Mouse (Mus musculus) hindbrain, embryonic 14.5 days (tissue): ENCODE measurements around the gene Mtmr14. TPM values are rescaled to one million over a fixed set of nuclear protein-coding genes. Genes with fewer than 3 reads are reported as not detected.

Experiments
- ATAC-seq: fragments of 200-750 bp; cut with Nextera tagmentation; 2 replicates; pipeline ENCODE4 v1.8.0; 2017; ENCODE audit warnings: moderate number of reproducible peaks, mild to moderate bottlenecking, moderate TSS enrichment, moderate library complexity; ENCODE audit not compliant: low FRiP score
- DNase-seq: peaks from one replicate; pipeline ENCODE4 v3.0.0-alpha.2; 2015; ENCODE audit warnings: low spot score
- H3K27ac ChIP-seq: fragments of 300-500 bp; sonication (generic); 2 replicates; pipeline ENCODE4 v1.5.1; 2014; ENCODE audit warnings: mild to moderate bottlenecking, moderate library complexity
- H3K27me3 ChIP-seq: fragments of 300-500 bp; sonication (generic); 2 replicates; pipeline ENCODE4 v1.6.1; 2014; ENCODE audit warnings: mild to moderate bottlenecking, low read length, mixed read lengths; ENCODE audit not compliant: control insufficient read depth, insufficient read depth
- H3K36me3 ChIP-seq: fragments of 300-500 bp; sonication (generic); replicated peaks from 2 replicates; pipeline ENCODE4 v1.6.1; 2014; ENCODE audit not compliant: control insufficient read depth, insufficient read depth
- H3K4me1 ChIP-seq: fragments of 300-500 bp; sonication (generic); replicated peaks from 2 replicates; pipeline ENCODE4 v1.6.1; 2014; ENCODE audit warnings: antibody characterized with exemption, low read length, mixed read lengths; ENCODE audit not compliant: control insufficient read depth, insufficient read depth
- H3K4me2 ChIP-seq: fragments of 300-500 bp; sonication (generic); replicated peaks from 2 replicates; pipeline ENCODE4 v1.6.1; 2014; ENCODE audit warnings: mild to moderate bottlenecking, moderate library complexity
- H3K4me3 ChIP-seq: fragments of 300-500 bp; sonication (generic); replicated peaks from 2 replicates; pipeline ENCODE4 v1.5.1; 2014; ENCODE audit warnings: mild to moderate bottlenecking, low read length
- H3K9ac ChIP-seq: fragments of 300-500 bp; sonication (generic); 2 replicates; pipeline ENCODE4 v1.6.1; 2014
- H3K9me3 ChIP-seq: fragments of 300-500 bp; sonication (generic); 2 replicates; pipeline ENCODE4 v1.6.1; 2016; ENCODE audit warnings: low read length; ENCODE audit not compliant: control insufficient read depth
- WGBS: fragments of 180-500 bp; shearing (Covaris S2); extraction: QIAGEN DNeasy Blood & Tissue Kit; methylation state at CpG from one replicate; pipeline ENCODE4 v1.1.7; 2014; 5-methylcytosine and 5-hydroxymethylcytosine counted together
- polyA plus RNA-seq: library from polyadenylated mRNA; unstranded; fragments of >200 nt; fragmentation: Nextera tagmentation; extraction: Ambion mirVana; gene quantifications from 2 replicates; pipeline ENCODE4 v1.2.1, GENCODE M21; 2014

Mtmr14 gene
- 36.3 and 36.7 TPM in 2 replicates for polyA plus RNA-seq

DNA sequence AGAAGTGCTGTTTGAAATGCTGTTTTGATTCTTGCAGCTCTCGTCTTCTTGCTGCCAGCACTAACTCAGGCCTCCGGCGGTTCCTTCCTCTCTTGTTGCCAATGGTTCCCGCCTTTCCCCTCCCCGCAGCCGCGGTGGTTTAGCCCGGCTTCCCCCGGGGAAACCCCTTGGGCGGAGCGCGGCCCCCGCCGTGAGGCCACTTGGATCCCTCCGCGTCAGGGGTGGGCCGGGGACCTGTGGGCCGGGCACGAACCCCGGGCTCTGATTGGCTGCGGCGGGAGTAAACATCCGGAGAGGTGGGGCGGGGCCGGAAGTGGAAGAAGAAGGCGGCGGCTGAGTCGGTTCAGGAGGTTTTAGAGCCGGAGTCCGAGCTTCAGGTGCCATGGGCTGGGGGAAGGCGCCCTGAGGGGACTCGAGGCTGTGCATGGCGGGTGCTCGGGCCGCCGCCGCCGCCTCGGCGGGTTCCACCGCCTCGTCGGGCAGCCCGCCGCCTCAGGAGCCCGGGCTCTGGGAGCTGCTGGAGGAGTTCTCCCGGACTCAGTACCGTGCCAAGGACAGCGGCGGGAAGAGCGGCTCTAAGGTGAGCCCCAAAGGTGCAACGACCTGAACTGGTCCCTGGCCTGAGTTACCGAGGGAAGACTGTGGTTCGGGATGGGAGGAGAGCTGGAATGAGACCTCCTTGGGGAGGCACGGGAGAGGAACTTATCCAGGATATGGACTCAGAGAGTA is at the start of gene Mtmr14:
Gene Mtmr14 (plus strand): TSS at position 302 of the 729 bp plus-strand sequence.
- Histone ChIP-seq H3K9me3 (no peaks in the 10 kb centered on the region), H3K27ac (peak within 1 kb of the TSS; percentile 66), H3K4me3 (peak within 1 kb of the TSS; percentile 93), H3K36me3 (peaks cover 10% of the 10 kb centered on the region), H3K4me1 (peaks cover 13% of the 10 kb centered on the region), H3K27me3 (no peaks in the 10 kb centered on the region), H3K9ac (peak within 1 kb of the TSS; percentile 82), H3K4me2 (peak within 1 kb of the TSS; percentile 71)
- DNase-seq, result peak; percentile 98
- peak; percentile 99 for ATAC-seq
- WGBS, result under 1% methylated on average over 42 of the region's 55 CpGs

DNA sequence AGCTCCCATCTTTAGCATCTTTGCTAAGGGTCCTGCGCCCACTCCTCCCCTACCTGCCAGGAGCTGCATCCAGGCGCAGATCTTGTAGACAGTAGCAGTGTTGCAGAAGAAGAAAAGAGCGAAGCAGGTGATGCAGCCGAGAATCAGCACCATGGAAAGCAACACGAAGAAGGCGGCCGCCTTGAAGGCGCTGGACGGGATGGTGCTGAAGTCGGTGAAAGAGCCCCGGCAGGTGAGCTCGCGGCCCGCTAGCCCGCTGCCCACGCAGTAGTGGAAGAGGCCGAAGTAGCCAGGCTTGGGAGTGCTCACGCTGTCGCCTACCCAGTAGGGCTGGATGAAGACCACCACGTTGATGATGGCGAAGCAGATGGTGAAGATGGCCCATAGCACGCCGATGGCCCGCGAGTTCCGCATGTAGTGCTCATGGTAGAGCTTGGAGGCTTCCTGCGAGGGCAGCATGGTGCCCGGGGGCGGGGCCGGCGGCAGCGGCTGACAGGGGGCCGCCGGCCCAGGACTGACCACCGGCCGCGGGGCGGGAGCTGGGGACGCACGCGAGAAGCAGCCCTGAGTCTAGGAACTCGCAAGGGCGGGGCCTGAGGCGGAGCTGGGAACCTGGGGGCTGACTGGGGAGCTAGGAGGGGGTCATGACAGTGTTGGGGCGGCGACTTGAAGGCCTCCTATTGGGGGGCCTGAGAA is 43.7 kb upstream of the Mtmr14 start:
- H3K36me3 ChIP-seq, result peaks cover 12% of the 10 kb centered on the region
- H3K27me3 ChIP-seq, result no peaks in the 10 kb centered on the region
- ATAC-seq (peak; percentile 64), DNase-seq (peak; percentile 37)
- H3K9ac ChIP-seq, result peak overlapping the region; percentile 88
- H3K4me3 ChIP-seq, result peak overlapping the region; percentile 82
- peak overlapping the region; percentile 81 for H3K27ac ChIP-seq
- H3K4me1 ChIP-seq, result peaks cover 34% of the 10 kb centered on the region
- H3K4me2 ChIP-seq, result peak overlapping the region; percentile 94
- WGBS, result 4% methylated on average over 45 of the region's 46 CpGs
- no peaks in the 10 kb centered on the region for H3K9me3 ChIP-seq

DNA sequence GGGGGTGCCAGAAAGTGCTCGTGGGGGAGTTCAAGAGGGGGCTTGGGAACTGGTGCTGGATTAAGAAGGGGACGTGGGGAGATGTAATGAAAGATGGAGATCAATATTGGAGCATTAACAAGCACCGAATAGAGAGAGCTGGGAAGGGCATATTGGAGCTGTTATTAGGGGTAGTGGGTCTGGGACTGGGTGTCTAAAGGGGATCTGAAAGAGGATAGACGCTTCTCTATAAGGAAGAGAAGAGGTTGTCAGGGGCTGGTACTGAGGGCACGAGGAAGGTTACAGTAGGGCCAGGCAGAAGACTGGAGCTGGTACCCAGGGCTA is 43.2 kb upstream of the Mtmr14 start:
- H3K4me2 ChIP-seq, result peak overlapping the region; percentile 94
- no peaks in the 10 kb centered on the region for H3K9me3 ChIP-seq
- ATAC-seq, result no peak
- no peak for DNase-seq
- peaks cover 34% of the 10 kb centered on the region for H3K4me1 ChIP-seq
- peak overlapping the region; percentile 82 for H3K4me3 ChIP-seq
- H3K27ac ChIP-seq, result peak overlapping the region; percentile 81
- no peaks in the 10 kb centered on the region for H3K27me3 ChIP-seq
- peaks cover 12% of the 10 kb centered on the region for H3K36me3 ChIP-seq
- 1% methylated on average over 5 of the region's 5 CpGs for WGBS
- peak overlapping the region; percentile 88 for H3K9ac ChIP-seq

DNA sequence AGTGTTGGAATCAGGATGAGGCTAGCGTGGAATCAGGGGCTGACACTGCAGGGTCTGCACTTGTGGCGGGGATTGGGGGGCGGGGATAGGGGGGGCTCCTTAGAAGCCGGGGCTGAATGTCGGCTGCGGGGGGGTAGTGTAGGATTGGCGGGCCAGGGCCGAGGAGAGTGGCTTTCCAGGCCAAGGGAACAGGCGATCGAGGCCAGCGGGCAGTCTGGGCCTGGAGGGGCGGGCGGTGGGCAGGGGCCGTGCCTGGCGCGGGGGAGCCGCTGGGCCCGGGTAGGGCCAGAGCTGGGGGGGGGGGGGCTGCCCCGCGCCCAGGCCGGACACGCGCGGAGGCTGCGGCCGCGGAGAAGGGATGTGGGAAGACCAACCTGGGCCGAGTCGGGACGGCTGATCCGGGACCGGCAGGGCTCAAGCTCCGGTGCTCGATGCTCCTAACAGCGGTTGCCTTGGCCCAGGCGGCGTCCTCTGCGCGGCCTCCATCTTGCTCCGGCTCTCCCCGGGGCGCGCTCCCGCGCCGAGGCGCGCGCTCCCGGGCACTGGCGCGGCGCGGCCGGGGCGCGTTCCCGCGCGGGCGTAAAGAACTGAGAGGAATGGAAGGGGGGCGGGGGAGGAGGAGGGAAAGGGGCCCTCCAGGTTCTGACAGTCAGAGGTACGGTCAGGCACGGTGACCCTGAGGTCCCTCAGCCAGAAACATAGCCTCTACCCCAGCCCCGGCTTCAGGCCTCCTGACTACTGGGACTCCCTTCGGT is 42.6 kb upstream of the Mtmr14 start, which contains the start of gene Lhfpl4:
Gene Lhfpl4 (minus strand): TSS at position 544 of the 755 bp plus-strand sequence.
- peak; percentile 73 for DNase-seq
- WGBS, result 1% methylated on average over 39 of the region's 66 CpGs

DNA sequence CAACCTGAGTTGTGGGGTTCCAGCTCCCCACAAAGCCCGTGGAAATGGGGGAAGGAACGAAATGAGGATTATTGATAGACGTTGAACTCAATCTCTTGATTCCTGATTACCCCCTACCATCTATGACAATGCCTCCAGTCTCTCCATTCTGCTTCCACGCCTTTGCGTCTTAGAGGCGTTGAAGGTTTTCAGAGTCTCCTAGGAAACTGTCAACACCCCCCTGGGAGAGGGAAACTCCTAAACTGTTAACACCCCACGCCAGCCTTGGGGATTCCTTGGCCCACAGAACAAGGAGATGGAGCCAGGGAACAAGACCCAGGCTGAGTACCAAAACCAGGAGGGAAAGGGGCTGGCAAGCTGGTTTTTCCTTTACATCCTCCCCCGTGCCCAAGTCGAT is 42.0 kb upstream of the Mtmr14 start:
- no peak; the same call in 1 of the 2 replicates for ATAC-seq
- 6% methylated on average over 9 of the region's 9 CpGs for WGBS
- H3K27ac ChIP-seq, result peak overlapping the region; percentile 81
- no peak for DNase-seq
- H3K4me2 ChIP-seq, result peak overlapping the region; percentile 94
- peaks cover 12% of the 10 kb centered on the region for H3K36me3 ChIP-seq
- H3K27me3 ChIP-seq, result no peaks in the 10 kb centered on the region
- peak overlapping the region; percentile 82 for H3K4me3 ChIP-seq
- H3K9me3 ChIP-seq, result no peaks in the 10 kb centered on the region
- H3K4me1 ChIP-seq, result peaks cover 34% of the 10 kb centered on the region
- peak overlapping the region; percentile 88 for H3K9ac ChIP-seq

More for the DNA sequence above, 42.6 kb upstream of the Mtmr14 start, which contains the start of gene Lhfpl4:
- H3K27me3 ChIP-seq, result no peaks in the 10 kb centered on the region
- peaks cover 12% of the 10 kb centered on the region for H3K36me3 ChIP-seq
- peak within 1 kb of the TSS; percentile 94 for H3K4me2 ChIP-seq
- H3K4me3 ChIP-seq, result peak within 1 kb of the TSS; percentile 82
- H3K9me3 ChIP-seq, result no peaks in the 10 kb centered on the region
- peaks cover 34% of the 10 kb centered on the region for H3K4me1 ChIP-seq
- H3K9ac ChIP-seq, result peak within 1 kb of the TSS; percentile 88
- peak; percentile 89 for ATAC-seq
- peak within 1 kb of the TSS; percentile 81 for H3K27ac ChIP-seq

DNA sequence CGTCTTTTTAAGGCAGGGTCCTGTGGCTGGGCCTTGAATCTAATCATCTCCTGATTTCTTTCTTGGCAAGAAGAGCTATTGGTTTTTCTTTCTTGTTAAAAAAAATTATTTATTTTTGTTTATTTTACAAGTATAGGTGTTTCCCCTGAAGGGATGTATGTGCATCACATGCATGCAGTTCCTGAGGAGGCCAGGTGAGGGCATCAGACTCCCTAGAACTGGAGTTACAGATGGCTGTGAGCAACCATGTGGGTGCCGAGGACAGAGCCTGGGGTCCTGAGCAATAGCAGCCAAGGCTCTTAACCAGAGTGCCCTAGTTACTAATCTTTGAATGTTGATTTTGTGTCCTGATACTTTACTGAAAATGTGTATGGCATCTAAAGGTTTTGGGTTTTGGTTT is 21.4 kb upstream of the Mtmr14 start:
- no peak for ATAC-seq
- H3K9ac ChIP-seq, result no peak overlapping the region
- no peaks in the 10 kb centered on the region for H3K4me1 ChIP-seq
- no peaks in the 10 kb centered on the region for H3K36me3 ChIP-seq
- no peaks in the 10 kb centered on the region for H3K9me3 ChIP-seq
- no peak overlapping the region for H3K27ac ChIP-seq
- H3K4me3 ChIP-seq, result no peak overlapping the region
- DNase-seq, result no peak
- H3K4me2 ChIP-seq, result no peak overlapping the region
- WGBS, result 65% methylated on average over 2 of the region's 2 CpGs
- H3K27me3 ChIP-seq, result no peaks in the 10 kb centered on the region

DNA sequence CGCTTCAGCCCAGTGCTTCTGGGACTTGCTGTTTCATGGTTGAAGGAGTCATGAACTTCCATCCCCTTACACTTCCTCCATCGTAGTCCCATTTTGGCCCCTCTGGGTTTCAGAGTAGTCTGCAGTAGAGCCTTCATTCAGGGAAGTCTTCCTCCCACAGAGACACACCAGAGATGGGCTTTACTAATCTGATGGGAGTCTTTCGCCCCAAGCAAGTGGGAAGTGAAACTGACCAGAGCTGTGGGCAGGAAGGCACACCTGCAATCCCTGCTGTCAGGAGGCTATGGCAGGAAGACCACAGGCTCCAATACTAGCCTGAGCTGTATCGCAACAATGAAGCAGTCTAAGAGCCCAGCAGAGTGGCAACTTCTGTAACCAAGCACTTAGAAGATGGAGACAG is 11.8 kb upstream of the Mtmr14 start:
- Histone ChIP-seq H3K27me3 (no peaks in the 10 kb centered on the region), H3K9ac (no peak overlapping the region), H3K36me3 (no peaks in the 10 kb centered on the region), H3K4me1 (no peaks in the 10 kb centered on the region), H3K4me3 (no peak overlapping the region), H3K9me3 (no peaks in the 10 kb centered on the region), H3K27ac (no peak overlapping the region), H3K4me2 (no peak overlapping the region)
- ATAC-seq (no peak), DNase-seq (no peak)
- 89% methylated on average over 4 of the region's 4 CpGs for WGBS

DNA sequence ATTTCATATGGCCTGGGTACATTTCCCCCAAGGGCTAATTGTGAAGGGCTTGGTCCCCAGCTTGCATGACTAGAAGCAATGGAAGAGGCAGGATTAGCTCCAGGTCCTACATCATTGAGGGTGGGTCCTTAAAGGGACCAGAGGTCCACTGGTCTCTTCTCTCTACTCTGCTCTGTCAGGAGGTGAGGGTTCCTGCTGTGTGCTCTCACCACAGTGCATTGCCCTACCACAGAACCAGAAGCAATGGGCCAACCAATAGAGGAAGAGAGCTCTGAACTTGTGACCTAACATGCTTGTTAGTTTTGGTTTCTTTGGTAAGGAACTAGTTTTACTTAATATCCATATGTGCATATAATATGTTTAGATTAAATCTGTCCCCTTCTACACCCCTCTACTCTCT is 10.9 kb upstream of the Mtmr14 start:
- H3K9me3 ChIP-seq, result no peaks in the 10 kb centered on the region
- no peak overlapping the region for H3K9ac ChIP-seq
- H3K27me3 ChIP-seq, result no peaks in the 10 kb centered on the region
- no peak for ATAC-seq
- H3K4me1 ChIP-seq, result no peaks in the 10 kb centered on the region
- no peak overlapping the region for H3K4me2 ChIP-seq
- no peak overlapping the region for H3K4me3 ChIP-seq
- H3K27ac ChIP-seq, result no peak overlapping the region
- DNase-seq, result no peak
- no peaks in the 10 kb centered on the region for H3K36me3 ChIP-seq

DNA sequence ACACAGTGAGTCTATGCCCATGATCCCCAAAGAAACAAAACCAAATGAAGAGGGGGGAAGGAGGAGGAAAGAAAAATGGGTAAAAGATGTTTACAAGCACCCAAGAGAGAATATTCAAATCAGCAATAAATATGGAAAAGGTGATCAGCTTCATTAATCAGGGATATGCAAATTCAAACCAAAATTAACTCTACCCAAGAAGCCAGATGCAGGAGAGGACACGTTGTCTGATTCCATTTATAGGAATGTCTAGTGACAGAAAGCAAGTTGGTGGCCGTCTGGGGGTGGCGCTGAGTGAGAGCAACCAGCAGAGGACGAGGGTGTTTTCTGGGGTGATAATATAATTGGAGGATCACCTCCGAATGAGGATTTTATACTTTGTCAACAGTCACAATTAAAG is 2.5 kb upstream of the Mtmr14 start:
- Histone ChIP-seq H3K27ac (no peak overlapping the region), H3K4me3 (no peak overlapping the region), H3K36me3 (no peaks in the 10 kb centered on the region; the same call in 1 of the 2 replicates), H3K27me3 (no peaks in the 10 kb centered on the region), H3K4me1 (peaks cover 13% of the 10 kb centered on the region), H3K4me2 (no peak overlapping the region), H3K9ac (no peak overlapping the region), H3K9me3 (no peaks in the 10 kb centered on the region)
- ATAC-seq (no peak), DNase-seq (no peak)
- WGBS, result 75% methylated on average over 5 of the region's 5 CpGs
